Mouse (Mus musculus) B cell, adult 2 months (primary cell): ENCODE data around the gene Myrf.

Source experiments
- DNase-seq, 2 experiments: peaks; one replicate each; pipeline ENCODE4 v3.0.0; 2022

Gene Myrf

GRCm38 (mm10) chr19:10240654-10241305 lies at the start of gene Myrf:
Gene Myrf (minus strand): TSS chr19:10240748.
- DNase-seq: peak; percentile 84 to 87

- no peak for DNase-seq
These were observed 49.1 kb upstream of the Myrf start for GRCm38 (mm10) chr19:10289609-10290150.

GRCm38 (mm10) chr19:10288125-10289040 lies 47.8 kb upstream of the Myrf start:
- DNase-seq: no peak

GRCm38 (mm10) chr19:10286458-10286872 lies 45.9 kb upstream of the Myrf start:
- no peak for DNase-seq

- no peak for DNase-seq
These were observed 40.4 kb upstream of the Myrf start for GRCm38 (mm10) chr19:10280771-10281540.

- no peak for DNase-seq
These were observed 39.1 kb upstream of the Myrf start for GRCm38 (mm10) chr19:10279668-10280067.

- DNase-seq: peak; percentile 19 to 27
These were observed 38.2 kb upstream of the Myrf start for GRCm38 (mm10) chr19:10278669-10279324.

GRCm38 (mm10) chr19:10277759-10278158 lies 37.2 kb upstream of the Myrf start:
- DNase-seq: peak in 1 of 2 experiments; percentile 20

GRCm38 (mm10) chr19:10277331-10277730 lies 36.8 kb upstream of the Myrf start:
- DNase-seq: peak; percentile 55 to 58

- peak; percentile 43 to 44 for DNase-seq
These were observed 36.1 kb upstream of the Myrf start for GRCm38 (mm10) chr19:10276483-10277144.

GRCm38 (mm10) chr19:10274056-10274455 lies 33.5 kb upstream of the Myrf start:
- no peak for DNase-seq

GRCm38 (mm10) chr19:10272746-10273145 lies 32.2 kb upstream of the Myrf start:
- peak; percentile 38 to 41 for DNase-seq

- DNase-seq: no peak
These were observed 31.0 kb upstream of the Myrf start for GRCm38 (mm10) chr19:10271592-10271991.

GRCm38 (mm10) chr19:10270356-10270755 lies 29.8 kb upstream of the Myrf start:
- no peak for DNase-seq

GRCm38 (mm10) chr19:10268851-10269250 lies 28.3 kb upstream of the Myrf start:
- no peak for DNase-seq

GRCm38 (mm10) chr19:10267953-10268352 lies 27.4 kb upstream of the Myrf start:
- DNase-seq: no peak

- no peak for DNase-seq
These were observed 26.5 kb upstream of the Myrf start for GRCm38 (mm10) chr19:10267057-10267456.

- DNase-seq: peak; percentile 63 to 70
These were observed 25.8 kb upstream of the Myrf start for GRCm38 (mm10) chr19:10266196-10266850.

- no peak for DNase-seq
These were observed 20.8 kb upstream of the Myrf start for GRCm38 (mm10) chr19:10261369-10261768.

- DNase-seq: peak; percentile 82 to 84
These were observed 17.9 kb upstream of the Myrf start for GRCm38 (mm10) chr19:10258279-10259011.
